Mouse (Mus musculus) embryonic facial prominence, embryonic 10.5 days (tissue): Measurements from ENCODE around the gene Cysrt1. TPM values are rescaled to one million over a fixed set of nuclear protein-coding genes. Genes with fewer than 3 reads are reported as not detected.
A peak's percentile ranks its signal among the peaks of the same experiment; 100 is the strongest.

ENCODE experiments used
- DNase-seq: peaks from one replicate; pipeline ENCODE4 v3.0.0-alpha.2; 2017; ENCODE audit warnings: low spot score
- H3K27ac ChIP-seq: fragments of 300-500 bp; sonication (generic); replicated peaks from 2 replicates; pipeline ENCODE4 v1.5.1; 2016; ENCODE audit warnings: mild to moderate bottlenecking
- H3K27me3 ChIP-seq: fragments of 300-500 bp; sonication (generic); replicated peaks from 2 replicates; pipeline ENCODE4 v1.6.1; 2016; ENCODE audit warnings: low read depth, mild to moderate bottlenecking; ENCODE audit not compliant: poor library complexity, severe bottlenecking
- H3K36me3 ChIP-seq: fragments of 300-500 bp; sonication (generic); replicated peaks from 2 replicates; pipeline ENCODE4 v1.6.1; 2016; ENCODE audit warnings: mild to moderate bottlenecking, moderate library complexity
- H3K4me1 ChIP-seq: fragments of 300-500 bp; sonication (generic); 2 replicates; pipeline ENCODE4 v1.6.1; 2016
- H3K4me3 ChIP-seq: fragments of 300-500 bp; sonication (generic); 2 replicates; pipeline ENCODE4 v1.5.1; 2016; ENCODE audit warnings: mild to moderate bottlenecking, moderate library complexity
- H3K9me3 ChIP-seq: fragments of 300-500 bp; sonication (generic); 2 replicates; pipeline ENCODE4 v1.6.1; 2016; ENCODE audit warnings: mild to moderate bottlenecking
- WGBS: fragments of 180-500 bp; shearing (Covaris S2); methylation state at CpG from one replicate; pipeline ENCODE4 v1.1.7; 2016; 5-methylcytosine and 5-hydroxymethylcytosine counted together
- polyA plus RNA-seq: library from polyadenylated mRNA; unstranded; fragments of >200 nt; fragmentation: Nextera tagmentation; extraction: Ambion mirVana; gene quantifications from 2 replicates; pipeline ENCODE4 v1.2.1, GENCODE M21; 2016

Cysrt1 gene
- polyA plus RNA-seq, 1 experiment from 2014 or later, result not detected

DNA sequence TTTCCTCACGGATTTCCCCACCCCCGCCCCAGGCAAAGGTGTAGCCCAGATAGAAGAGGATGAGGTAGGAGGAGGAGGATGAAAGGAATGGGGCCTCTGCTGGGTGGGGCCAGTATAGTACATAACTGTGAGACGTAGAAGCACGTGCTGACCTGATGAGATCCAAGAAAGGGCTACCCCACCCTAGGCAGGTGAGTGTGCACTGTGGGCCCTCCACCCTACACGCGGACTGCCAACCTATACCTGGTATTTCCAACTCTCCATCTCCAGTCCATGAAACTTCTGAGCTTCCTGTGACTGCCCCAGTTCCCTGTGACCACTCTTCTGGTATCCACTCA lies 845 bp downstream of the Cysrt1 start:
- WGBS, result 19% methylated on average over 6 of the region's 6 CpGs

DNA sequence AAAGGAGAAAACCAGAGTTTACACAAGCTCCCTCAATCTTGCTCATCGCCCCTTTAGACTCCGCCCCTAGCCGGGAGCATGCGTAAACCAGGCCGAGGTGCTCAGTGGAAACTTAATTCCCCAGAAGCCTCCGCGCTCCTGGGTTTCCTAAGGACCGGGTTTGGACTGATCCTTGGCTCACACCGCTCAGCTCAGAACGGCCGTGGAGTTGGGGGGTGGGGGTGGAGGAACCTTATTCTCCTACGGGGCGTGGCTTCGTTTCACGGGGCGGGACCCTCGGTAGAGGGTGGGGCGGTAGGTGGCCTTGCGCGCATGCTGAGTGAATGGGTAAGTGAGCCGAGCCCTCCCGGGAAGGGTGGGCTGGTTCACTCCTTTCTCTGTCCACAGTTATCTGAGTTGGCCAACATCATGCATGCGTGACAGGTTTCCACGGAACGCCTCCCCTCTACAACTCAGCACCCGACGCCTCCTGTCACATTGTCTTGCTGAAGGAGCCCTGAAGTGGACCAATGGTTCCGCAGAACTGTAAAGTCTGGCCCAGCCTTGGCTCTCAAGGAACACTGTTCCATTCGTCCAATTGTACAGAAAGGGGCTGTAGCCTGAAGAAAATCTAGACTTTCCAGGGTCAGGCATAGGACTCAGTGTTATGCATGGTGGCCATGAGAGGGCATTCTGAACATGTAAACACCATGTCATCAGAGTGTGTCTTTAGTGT lies 1.4 kb downstream of the Cysrt1 start:
- 1% methylated on average over 29 of the region's 29 CpGs for WGBS
- H3K9me3 ChIP-seq, result no peaks in the 10 kb centered on the region
- H3K4me1 ChIP-seq, result peaks cover 38% of the 10 kb centered on the region
- peak overlapping the region; percentile 69 for H3K4me3 ChIP-seq
- H3K36me3 ChIP-seq, result peaks cover 11% of the 10 kb centered on the region
- H3K27ac ChIP-seq, result peak overlapping the region; percentile 70; the same call in 1 of the 2 replicates
- peak; percentile 81 for DNase-seq
- H3K27me3 ChIP-seq, result peaks cover 48% of the 10 kb centered on the region

More for the DNA sequence above, 845 bp downstream of the Cysrt1 start:
- Histone ChIP-seq H3K27ac (no peak overlapping the region; the same call in 1 of the 2 replicates), H3K27me3 (peaks cover 48% of the 10 kb centered on the region), H3K4me1 (peaks cover 36% of the 10 kb centered on the region), H3K36me3 (peaks cover 16% of the 10 kb centered on the region), H3K9me3 (no peaks in the 10 kb centered on the region), H3K4me3 (peak overlapping the region; percentile 69)
- DNase-seq, result no peak

DNA sequence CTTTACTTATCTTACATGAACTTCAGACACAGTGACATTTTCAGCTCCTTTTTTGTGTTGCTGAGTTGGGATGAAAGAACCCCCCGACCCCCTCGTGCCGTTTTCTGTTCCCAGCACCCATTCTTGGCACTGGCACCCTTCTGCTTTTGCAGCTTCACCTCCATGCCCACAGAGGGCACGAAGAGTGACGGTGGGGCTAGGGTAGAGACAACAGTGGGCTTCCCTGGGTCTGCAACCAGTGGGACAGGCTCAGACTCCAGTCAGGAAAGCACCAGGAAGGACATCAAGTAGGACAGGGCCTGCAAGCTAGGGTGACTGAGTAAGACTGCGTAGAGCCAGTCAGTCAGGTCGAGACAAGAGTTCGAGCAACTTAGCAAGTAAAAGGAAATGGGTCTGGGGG lies 1.9 kb downstream of the Cysrt1 start:
- H3K36me3 ChIP-seq, result peaks cover 5% of the 10 kb centered on the region; the same call in 1 of the 2 replicates
- H3K4me3 ChIP-seq, result peak overlapping the region; percentile 69
- 48% methylated on average over 8 of the region's 8 CpGs for WGBS
- H3K27ac ChIP-seq, result peak overlapping the region; percentile 70; the same call in 1 of the 2 replicates
- DNase-seq, result no peak
- H3K27me3 ChIP-seq, result peaks cover 48% of the 10 kb centered on the region
- peaks cover 38% of the 10 kb centered on the region for H3K4me1 ChIP-seq
- no peaks in the 10 kb centered on the region for H3K9me3 ChIP-seq

DNA sequence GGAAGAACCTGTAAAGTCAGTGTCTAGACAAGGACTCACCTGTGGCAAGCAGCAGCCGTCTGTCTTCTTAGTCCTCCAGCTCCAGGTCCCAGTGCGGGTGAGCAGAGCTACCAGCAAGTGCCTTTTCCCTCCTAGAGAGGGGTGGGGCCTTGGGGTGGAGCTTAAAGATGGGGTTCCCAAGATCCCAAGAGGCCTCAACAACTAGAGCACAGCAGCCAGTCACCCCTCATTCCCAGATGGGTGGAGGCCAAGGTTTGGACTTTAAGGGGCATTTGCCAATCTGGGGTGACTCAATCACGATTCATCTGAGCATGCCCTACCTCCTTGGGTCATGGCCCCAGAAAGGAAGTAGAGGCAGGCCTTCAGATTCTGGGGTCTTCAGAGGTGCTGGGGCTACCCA lies 2.5 kb downstream of the Cysrt1 start:
- H3K36me3 ChIP-seq, result 0 out of 2 replicates have a peak, but pooled peaks cover under 1% of the 10 kb centered on the region
- WGBS, result 86% methylated on average over 3 of the region's 3 CpGs
- H3K4me1 ChIP-seq, result peaks cover 38% of the 10 kb centered on the region
- H3K27ac ChIP-seq, result no peak overlapping the region
- peaks cover 49% of the 10 kb centered on the region for H3K27me3 ChIP-seq
- H3K9me3 ChIP-seq, result no peaks in the 10 kb centered on the region
- DNase-seq, result no peak
- peak overlapping the region; percentile 1; the same call in 1 of the 2 replicates for H3K4me3 ChIP-seq

DNA sequence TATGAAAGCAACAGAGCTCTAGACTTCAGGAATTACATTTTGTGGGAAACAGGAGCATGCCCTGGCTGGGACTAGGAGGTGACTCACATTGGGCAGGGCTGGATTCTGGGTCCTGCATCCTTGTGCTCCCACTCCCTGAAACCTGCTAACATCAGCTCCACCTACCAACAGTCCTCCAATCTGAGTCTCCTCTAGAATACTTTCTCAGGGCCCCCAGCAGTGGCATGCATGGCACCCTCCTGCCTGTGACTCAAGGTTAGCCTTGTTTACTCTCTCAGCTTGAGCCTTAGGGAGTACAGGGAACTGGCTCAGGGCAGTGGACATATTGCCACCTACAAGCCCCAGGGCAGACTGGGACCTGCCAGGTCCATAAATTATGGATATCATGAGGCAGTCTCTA lies 4.1 kb downstream of the Cysrt1 start:
- Histone ChIP-seq H3K9me3 (no peaks in the 10 kb centered on the region), H3K27ac (no peak overlapping the region), H3K4me1 (peaks cover 35% of the 10 kb centered on the region), H3K27me3 (peaks cover 42% of the 10 kb centered on the region), H3K36me3 (no peaks in the 10 kb centered on the region), H3K4me3 (no peak overlapping the region)
- no peak for DNase-seq

DNA sequence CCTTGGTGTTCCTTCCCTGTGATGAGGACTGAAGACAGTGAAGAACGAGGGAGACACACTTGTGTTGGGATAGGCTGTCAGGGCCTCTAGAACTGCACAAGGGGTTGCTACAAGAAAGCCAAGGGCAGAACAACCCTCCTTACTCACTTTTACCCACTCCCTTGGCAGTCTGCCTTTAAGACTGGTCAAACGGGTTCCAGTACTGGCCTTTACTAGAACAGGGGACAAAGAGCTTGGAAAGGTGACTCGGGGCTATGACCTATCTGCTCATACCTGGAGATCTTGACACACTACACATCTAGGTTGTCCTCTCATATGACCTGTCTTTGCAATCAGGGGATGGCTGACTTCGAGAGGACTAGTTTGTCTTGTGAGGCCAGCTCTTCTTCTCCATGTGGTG lies 4.7 kb downstream of the Cysrt1 start:
- H3K4me3 ChIP-seq, result no peak overlapping the region
- WGBS, result 67% methylated on average over 4 of the region's 4 CpGs

DNA sequence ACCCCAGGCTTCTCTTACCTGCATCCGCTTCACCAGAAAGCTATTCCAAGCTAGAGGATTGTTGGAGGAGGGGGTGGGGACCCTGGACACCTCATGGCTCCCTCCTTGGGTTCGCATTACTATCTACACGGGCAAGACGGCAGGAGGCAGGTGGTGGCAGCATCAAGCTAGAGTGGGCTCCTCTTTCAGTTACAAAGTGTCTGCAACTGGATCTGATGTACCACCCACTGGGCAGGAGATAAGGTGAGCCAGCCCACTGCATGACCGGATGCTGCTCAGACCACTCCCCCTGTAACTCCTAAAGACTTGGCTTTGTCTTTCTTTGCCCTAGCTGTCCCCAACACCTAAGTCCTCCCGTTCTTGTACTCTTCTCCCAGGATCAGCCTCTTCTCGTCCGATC lies 5.6 kb downstream of the Cysrt1 start, which contains the start of gene Rnf224:
Gene Rnf224 (minus strand): TSS at position 174 of the 400 bp plus-strand sequence.
- peaks cover 36% of the 10 kb centered on the region for H3K27me3 ChIP-seq

More for the DNA sequence above, 4.7 kb downstream of the Cysrt1 start:
- no peak overlapping the region for H3K27ac ChIP-seq
- peaks cover 29% of the 10 kb centered on the region for H3K4me1 ChIP-seq
- no peaks in the 10 kb centered on the region for H3K9me3 ChIP-seq
- no peak for DNase-seq
- H3K36me3 ChIP-seq, result no peaks in the 10 kb centered on the region
- peaks cover 36% of the 10 kb centered on the region for H3K27me3 ChIP-seq

DNA sequence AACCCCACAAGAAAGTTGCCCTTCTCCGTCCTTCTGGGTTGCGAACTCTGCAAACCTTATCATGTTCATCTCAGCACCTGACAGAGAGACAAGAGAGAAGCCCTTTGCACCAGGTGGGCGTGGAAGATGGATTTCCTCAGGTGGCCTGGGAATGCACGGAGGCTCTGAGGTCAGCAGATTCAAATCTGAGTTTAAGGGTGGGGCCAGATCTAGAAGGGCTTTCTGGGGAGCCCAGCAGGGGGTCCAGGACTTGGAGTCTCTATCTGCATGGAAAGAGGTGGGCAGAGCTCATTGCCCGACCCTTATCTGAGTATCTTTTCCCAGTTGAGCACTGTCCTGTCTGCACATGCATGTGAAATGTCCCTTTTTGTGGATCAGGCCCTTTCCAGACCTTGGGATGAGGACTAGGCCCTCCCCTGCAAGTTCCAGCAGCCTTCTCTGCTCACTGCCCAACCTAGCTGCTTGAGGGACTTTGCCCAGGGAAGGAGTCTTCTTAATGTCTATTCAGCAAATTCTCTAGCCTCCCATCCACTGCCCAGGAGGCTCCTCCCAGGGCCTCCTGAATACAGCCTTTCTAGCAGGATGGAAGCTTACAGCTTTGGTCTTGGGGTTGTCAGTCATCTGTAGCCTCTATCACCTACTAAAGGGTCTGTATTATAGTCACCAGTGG lies 7.6 kb downstream of the Cysrt1 start:
- Histone ChIP-seq H3K4me1 (peaks cover 5% of the 10 kb centered on the region; the same call in 1 of the 2 replicates), H3K4me3 (no peak overlapping the region), H3K36me3 (no peaks in the 10 kb centered on the region), H3K27me3 (peaks cover 39% of the 10 kb centered on the region), H3K27ac (no peak overlapping the region), H3K9me3 (no peaks in the 10 kb centered on the region)
- 73% methylated on average over 5 of the region's 5 CpGs for WGBS
- no peak for DNase-seq

More for the DNA sequence above, 5.6 kb downstream of the Cysrt1 start, which contains the start of gene Rnf224:
- Histone ChIP-seq H3K9me3 (no peaks in the 10 kb centered on the region), H3K27ac (no peak within 1 kb of the TSS), H3K36me3 (no peaks in the 10 kb centered on the region), H3K4me3 (no peak within 1 kb of the TSS), H3K4me1 (peaks cover 20% of the 10 kb centered on the region)
- no peak for DNase-seq
- 32% methylated on average over 8 of the region's 8 CpGs for WGBS

DNA sequence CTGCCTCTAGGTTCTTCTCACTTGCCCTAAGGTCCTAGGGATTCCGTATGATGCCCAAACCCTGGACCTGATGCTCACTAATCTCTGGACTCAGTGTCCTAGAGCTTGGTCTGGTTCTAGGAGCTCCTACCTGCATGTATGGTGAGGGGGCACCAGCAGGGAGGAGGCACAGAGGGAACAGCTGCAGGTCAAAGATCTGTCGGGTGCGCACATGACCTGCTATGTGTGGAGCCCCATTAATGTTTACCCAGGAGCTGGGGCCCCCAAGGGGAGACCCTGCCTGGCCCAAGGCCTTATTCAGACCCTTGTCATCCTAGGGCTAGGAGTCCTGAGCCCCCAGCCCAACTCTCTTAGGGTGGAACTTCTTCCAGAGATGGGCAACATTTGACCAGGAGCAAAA lies 8.2 kb downstream of the Cysrt1 start, which contains the start of gene Slc34a3:
Gene Slc34a3 (minus strand): TSS at position 315 of the 400 bp plus-strand sequence.
- peaks cover 35% of the 10 kb centered on the region for H3K27me3 ChIP-seq
- no peak for DNase-seq
- 86% methylated on average over 3 of the region's 3 CpGs for WGBS

DNA sequence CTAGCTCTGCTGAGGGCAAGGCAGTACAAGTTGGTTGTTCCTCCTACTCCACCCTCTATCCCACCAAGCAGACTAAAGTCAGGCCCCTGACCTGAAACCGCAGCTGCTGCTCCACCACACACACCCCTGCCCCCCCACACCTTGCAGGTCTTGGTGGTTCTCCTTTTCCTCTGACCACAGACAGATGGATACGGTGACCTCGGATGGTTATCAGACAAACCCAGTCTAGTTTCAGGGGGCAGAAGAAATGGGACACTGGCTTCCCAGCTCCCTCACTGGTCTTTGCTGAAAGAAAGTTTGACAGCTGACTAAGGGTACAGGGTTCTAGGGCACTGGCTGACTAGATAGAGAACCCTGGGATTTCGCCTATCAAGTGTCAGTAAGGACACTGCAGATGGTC lies 8.8 kb downstream of the Cysrt1 start:
- peaks cover 13% of the 10 kb centered on the region for H3K4me1 ChIP-seq
- WGBS, result 84% methylated on average over 4 of the region's 4 CpGs
- DNase-seq, result no peak
- no peak overlapping the region for H3K27ac ChIP-seq
- H3K27me3 ChIP-seq, result peaks cover 31% of the 10 kb centered on the region
- no peaks in the 10 kb centered on the region for H3K36me3 ChIP-seq
- no peaks in the 10 kb centered on the region for H3K9me3 ChIP-seq
- no peak overlapping the region for H3K4me3 ChIP-seq

More for the DNA sequence above, 8.2 kb downstream of the Cysrt1 start, which contains the start of gene Slc34a3:
- no peaks in the 10 kb centered on the region for H3K9me3 ChIP-seq
- peaks cover 6% of the 10 kb centered on the region for H3K4me1 ChIP-seq
- H3K27ac ChIP-seq, result no peak within 1 kb of the TSS
- H3K36me3 ChIP-seq, result no peaks in the 10 kb centered on the region
- no peak within 1 kb of the TSS for H3K4me3 ChIP-seq

DNA sequence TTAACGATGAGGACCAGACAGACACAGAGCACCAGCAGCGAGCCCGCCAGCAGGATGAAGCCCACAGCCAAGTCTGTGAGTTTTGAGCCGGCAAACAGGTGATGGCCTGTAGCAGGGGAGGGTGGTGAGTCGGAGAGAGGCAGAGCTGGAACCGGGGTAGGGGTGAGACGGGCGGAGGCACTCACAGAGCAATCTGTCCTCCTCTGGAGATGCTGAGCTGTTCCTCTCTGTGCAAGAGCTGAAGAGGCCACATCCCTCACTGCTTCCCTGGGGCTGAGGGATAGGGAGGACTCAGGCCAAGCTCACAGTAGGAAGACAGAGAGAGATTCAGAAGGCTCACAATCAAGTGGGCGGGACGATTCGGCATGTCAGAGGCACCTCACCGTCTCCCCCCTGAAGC lies 11.2 kb downstream of the Cysrt1 start:
- H3K9me3 ChIP-seq, result no peaks in the 10 kb centered on the region
- WGBS, result 53% methylated on average over 12 of the region's 12 CpGs
- H3K4me3 ChIP-seq, result no peak overlapping the region
- no peak for DNase-seq
- H3K36me3 ChIP-seq, result no peaks in the 10 kb centered on the region
- H3K4me1 ChIP-seq, result peaks cover 12% of the 10 kb centered on the region
- peaks cover 31% of the 10 kb centered on the region for H3K27me3 ChIP-seq
- H3K27ac ChIP-seq, result no peak overlapping the region

DNA sequence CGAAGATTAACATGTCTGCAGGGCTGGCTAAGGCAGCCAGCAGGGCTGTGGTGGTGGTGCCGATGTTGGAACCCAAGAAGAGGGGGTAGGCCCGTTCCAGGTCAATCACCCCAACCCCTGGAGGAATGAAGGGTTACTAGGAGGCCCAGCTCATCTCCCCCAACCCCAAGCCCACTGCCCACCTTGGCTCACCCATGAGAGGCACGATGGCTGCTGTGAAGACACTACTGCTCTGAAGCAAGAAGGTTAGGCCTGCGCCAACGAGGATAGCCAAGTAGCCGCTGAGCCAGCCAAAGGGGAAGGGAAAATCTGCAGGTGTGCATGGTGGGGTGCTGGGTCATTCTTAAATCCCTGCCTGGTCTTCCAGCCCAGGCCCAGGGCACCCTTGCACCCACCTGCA lies 11.7 kb downstream of the Cysrt1 start:
- Histone ChIP-seq H3K4me3 (no peak overlapping the region), H3K4me1 (peaks cover 17% of the 10 kb centered on the region), H3K27ac (no peak overlapping the region), H3K36me3 (no peaks in the 10 kb centered on the region), H3K9me3 (no peaks in the 10 kb centered on the region), H3K27me3 (peaks cover 31% of the 10 kb centered on the region)
- no peak for DNase-seq
- 89% methylated on average over 7 of the region's 7 CpGs for WGBS

DNA sequence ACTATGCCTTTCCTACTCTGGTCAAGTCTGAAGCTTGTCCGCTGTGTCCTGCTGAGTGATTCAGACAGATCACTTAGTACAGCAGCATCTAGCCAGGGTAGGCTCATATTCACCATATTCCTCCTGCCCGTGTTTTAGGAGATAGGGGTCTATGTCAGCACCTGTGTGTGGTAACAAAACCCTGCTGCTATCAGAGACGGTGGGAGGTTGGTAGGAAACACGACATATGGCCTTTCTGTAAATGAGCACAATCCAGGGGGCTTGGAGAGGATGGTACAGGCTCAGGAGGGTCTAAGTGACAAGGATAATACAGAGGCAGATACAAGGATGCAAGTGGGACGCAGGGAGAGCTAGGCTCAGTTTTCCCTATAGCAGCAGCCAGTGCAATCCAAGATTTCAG lies 12.7 kb downstream of the Cysrt1 start:
- Histone ChIP-seq H3K4me3 (no peak overlapping the region), H3K9me3 (no peaks in the 10 kb centered on the region), H3K27ac (no peak overlapping the region), H3K4me1 (peaks cover 21% of the 10 kb centered on the region), H3K27me3 (peaks cover 28% of the 10 kb centered on the region), H3K36me3 (no peaks in the 10 kb centered on the region)
- 78% methylated on average over 5 of the region's 5 CpGs for WGBS
- no peak for DNase-seq
